Mouse (Mus musculus) spleen, postnatal 10 days (tissue): ENCODE data around the gene Itga6.

Experiments
- DNase-seq, 2 experiments: peaks; one replicate each; pipeline ENCODE4 v3.0.0; 2021 to 2022; ENCODE audit warnings: low spot score in 2 of 2

The Itga6 gene

GRCm38 (mm10) chr2:71730623-71731612 lies 14.5 kb upstream of the Itga6 start:
- no peak for DNase-seq

DNA sequence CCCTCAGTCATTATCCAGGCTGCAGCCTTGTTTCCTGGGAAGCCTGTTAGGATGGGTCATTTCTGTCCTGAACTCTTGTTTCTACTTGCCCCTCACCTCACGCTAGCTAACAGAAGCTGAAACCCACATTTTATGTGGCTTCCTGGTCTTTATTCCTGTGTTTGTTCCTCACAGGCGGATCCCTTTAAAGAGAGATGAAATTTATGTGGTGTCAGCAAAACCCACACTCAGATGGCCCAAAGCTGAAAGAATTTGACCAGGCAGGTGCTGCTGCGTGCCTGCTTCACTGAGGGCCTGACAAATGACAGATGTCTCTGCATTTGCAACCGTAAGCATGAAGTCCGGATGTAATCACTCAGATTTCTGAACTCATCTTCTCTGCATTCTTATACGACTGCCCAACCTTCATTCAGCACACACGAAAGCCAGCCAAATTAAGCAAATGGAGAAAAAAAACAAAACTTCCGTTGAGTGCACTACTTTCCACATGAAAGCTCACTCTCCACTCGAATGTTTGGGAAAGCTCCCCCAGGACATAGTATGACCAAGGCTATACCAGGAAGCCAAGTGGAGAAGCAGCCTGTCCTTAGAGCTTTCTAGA lies 10.5 kb upstream of the Itga6 start:
- DNase-seq = no peak

GRCm38 (mm10) chr2:71735541-71736159 lies 9.8 kb upstream of the Itga6 start:
- no peak for DNase-seq

GRCm38 (mm10) chr2:71736213-71736612 lies 9.2 kb upstream of the Itga6 start:
- no peak for DNase-seq

GRCm38 (mm10) chr2:71739173-71739860 lies 6.1 kb upstream of the Itga6 start:
- DNase-seq = no peak

- no peak for DNase-seq
Observed at GRCm38 (mm10) chr2:71742557-71742956, 2.9 kb upstream of the Itga6 start.

DNA sequence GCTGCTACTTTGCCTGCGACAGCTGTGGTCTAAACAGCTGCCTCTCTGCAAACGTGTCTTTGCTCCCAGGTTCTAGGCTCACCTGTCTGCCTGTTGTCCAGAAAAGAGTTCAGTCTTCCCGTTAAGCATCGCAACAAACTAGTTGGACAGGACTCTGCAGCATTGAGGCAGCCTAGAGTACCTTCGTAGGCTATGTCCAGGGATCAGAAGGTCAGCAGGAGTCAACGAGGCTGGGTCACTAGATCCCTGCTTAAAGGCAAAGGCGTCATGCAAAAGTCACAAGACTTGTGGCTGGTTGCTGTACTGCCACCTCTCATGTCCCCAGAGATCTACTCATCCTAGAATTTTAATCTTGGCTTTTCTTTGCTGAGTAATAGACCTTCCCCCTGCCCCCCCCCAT lies 2.0 kb upstream of the Itga6 start:
- no peak for DNase-seq

GRCm38 (mm10) chr2:71744320-71744719 lies 1.1 kb upstream of the Itga6 start:
- no peak for DNase-seq

DNA sequence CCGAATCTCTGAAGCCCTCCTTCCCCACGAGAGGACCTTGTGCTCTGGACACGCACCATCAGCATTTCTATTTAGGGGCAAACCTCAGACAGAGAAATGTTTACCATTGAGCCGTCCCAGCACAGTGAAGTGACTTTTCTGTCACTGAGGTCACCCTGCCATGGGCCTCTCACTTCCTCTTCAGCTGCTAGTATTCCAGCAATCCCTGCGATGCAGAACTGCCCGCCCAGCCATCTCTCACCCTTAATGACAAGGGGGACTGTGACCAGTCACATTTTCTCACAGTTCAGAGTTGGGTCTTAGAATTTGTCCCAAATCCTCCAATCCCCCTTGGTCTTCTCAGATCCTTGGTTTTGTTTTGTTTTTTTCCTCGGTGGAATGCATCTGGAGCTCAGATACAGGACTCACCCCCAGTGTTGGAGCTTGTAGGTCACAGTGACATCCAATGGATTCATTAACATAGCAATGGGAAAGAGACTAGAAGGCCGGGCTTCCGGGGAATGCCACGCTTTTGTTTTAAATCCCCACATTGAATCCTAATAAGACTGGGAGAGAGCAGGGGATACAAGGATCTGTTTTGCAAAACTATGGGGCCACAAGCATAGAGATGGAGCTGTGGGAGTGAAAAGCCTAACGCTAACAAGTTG lies 432 bp upstream of the Itga6 start:
- DNase-seq = peak in 1 of 2 experiments; percentile 31

GRCm38 (mm10) chr2:71748451-71748850 lies 3.0 kb downstream of the Itga6 start:
- DNase-seq = no peak

- DNase-seq = no peak
Observed at GRCm38 (mm10) chr2:71749367-71750086, 4.1 kb downstream of the Itga6 start.

GRCm38 (mm10) chr2:71750087-71750453 lies 4.7 kb downstream of the Itga6 start:
- DNase-seq = no peak

GRCm38 (mm10) chr2:71751336-71751735 lies 5.9 kb downstream of the Itga6 start:
- peak in 1 of 2 experiments; percentile 21 for DNase-seq

- DNase-seq = no peak
Observed at GRCm38 (mm10) chr2:71751863-71752262, 6.4 kb downstream of the Itga6 start.

DNA sequence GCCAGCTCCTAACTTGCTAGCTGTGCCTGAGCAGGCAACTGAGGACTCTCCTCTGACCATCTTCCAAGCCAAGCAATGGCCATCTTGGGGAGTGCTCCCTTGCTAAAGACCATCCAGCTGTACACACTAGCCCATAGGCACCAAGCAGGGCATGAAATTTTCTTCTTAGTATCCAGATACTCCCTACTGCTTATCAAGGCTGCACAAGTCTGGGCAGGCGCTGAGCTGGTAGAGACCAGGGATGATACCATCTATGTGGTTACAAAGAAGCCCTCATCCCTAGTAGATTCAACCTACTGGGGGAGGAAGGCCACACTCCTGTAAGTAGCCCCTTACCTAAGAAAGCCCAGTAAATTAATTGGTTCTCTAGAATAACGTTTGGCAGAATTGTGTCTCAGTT lies 7.0 kb downstream of the Itga6 start:
- no peak for DNase-seq

DNA sequence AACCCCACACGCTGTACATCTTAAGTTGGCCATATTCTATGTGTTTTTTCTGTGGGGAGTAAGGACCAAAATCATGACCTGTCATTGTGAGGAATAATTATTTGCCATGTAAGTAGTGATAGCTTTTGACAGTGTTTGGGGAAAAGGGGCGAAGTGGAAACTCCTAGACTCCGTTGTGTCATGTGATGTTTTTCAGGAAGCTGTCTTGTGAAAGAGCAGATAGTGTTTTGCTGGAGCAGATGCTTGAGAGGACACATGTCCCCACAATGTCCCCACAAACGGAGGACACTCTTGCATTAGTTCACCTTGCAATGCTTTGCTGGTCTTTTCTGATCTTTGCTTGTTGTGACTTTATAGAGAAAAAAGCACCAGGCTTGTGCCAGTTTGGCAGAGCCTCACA lies 7.7 kb downstream of the Itga6 start:
- DNase-seq = no peak

GRCm38 (mm10) chr2:71755748-71756147 lies 10.3 kb downstream of the Itga6 start:
- no peak for DNase-seq

GRCm38 (mm10) chr2:71757098-71757497 lies 11.7 kb downstream of the Itga6 start:
- DNase-seq = no peak

- DNase-seq = no peak
Observed at GRCm38 (mm10) chr2:71758591-71759531, 13.4 kb downstream of the Itga6 start.

- no peak for DNase-seq
Observed at GRCm38 (mm10) chr2:71760091-71760490, 14.7 kb downstream of the Itga6 start.
